Mouse (Mus musculus) liver, adult (tissue): ENCODE measurements around the gene Ap4m1.

Source experiments
- GATA4 ChIP-seq: IDR thresholded peaks from 2 replicates; pipeline ENCODE4 v1.6.1; 2014; ENCODE audit warnings: mild to moderate bottlenecking, low read length; ENCODE audit not compliant: insufficient replicate concordance

Gene Ap4m1

DNA sequence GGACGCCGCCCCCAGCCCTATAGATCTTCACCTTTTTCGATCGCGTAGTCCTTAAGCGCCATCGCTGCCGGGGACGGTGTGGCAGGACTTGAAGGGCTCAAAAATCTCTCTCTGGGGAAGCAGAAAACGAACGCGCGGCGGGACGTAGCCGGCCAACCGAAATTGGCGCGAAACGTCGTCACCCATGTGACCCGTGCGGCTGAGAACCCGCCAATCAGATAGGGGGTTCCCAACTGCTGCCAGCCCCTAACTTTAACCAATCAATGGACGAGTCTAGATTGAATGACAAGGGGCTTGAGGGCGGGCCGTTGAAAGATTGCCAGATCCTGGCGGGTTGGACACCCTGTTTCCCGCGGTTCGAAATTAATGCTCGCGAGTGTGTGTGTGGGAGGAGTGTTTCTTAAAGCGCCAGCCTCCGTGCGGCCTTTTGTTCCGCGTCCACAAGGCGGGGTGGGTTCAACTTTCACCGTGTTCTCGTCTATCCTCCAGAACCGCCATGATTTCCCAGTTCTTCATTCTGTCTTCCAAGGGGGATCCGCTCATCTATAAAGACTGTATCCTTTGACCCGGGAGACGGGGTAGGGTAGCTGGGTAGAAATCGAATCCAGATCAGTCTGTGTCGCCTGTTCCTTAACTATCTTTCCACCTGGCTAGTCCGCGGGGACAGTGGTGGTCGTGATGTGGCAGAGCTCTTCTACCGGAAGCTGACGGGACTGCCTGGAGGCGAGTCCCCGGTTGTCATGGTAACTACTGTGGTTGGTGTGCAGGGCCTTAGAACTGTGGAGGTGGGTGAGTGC, at the start of gene Ap4m1, which contains the start of gene Mcm7:
TSS of gene Ap4m1 (plus strand) at position 308 of the 797 bp plus-strand sequence.
TSS of gene Mcm7 (minus strand) at position 728 of the 797 bp plus-strand sequence.
- TF ChIP-seq GATA4: peak; percentile 71; the same call in 1 of the 2 replicates

DNA sequence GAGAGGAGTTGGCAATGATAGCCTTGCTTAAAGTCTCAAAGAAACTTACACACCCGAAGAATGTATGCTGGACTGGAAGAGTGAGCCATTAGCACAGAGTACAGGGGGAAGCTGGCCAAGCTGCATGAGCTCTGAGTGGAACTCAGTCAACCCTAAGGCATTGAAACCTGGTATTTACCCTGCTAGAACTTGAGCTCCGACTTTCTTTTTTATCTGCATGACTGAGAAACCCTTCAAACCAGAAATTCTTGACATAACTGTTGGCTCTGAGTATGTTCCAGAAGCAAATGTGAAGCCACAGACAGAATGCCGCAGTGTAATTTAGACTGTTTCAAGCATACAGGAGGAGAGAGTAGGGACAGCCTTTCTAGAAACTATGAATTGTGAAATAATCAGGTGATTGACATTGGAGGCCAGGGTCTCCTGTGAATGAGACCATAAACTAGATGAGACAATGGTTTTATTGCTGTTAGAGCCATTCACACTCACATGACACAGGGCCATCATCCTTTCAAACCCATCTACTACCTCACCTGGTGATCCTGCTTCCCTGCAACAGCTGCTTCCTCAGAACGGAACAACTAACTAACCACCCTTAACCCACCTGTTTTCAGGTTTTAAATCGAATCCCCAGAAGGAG, 39.3 kb upstream of the Ap4m1 start:
- no peak for TF ChIP-seq GATA4

DNA sequence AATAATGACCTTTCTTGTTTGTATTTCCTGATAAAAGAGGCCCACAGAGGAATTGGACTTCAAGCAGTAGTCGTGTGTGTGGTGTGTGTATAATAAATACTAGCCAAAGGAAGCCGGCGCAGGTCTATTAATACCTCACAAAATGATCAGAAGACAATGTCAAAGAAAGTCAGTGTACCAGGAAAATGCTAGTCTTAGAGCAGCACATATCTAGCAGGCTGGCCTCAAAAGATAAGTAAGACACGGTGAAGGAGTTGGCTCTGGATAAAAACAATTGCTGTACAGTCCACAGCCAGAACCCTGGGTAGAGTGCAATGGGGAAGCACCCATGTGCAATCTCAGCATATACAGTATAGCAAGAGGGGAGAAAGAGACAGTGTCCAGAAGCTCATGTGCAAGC, 34.5 kb upstream of the Ap4m1 start:
- TF ChIP-seq GATA4: no peak

GRCm38 (mm10) chr5:138137935-138138549, 33.8 kb upstream of the Ap4m1 start:
- no peak for TF ChIP-seq GATA4

- TF ChIP-seq GATA4: no peak
Measured at GRCm38 (mm10) chr5:138138585-138138984, 33.2 kb upstream of the Ap4m1 start.

- TF ChIP-seq GATA4: 0 out of 2 replicates have a peak, but pooled peaks have one; percentile 27
Measured at GRCm38 (mm10) chr5:138154390-138154789, 17.4 kb upstream of the Ap4m1 start.

GRCm38 (mm10) chr5:138155443-138155976, 16.3 kb upstream of the Ap4m1 start, which contains the start of gene Zfp113:
Gene Zfp113, minus strand, starts transcription at chr5:138155744.
- no peak for TF ChIP-seq GATA4

DNA sequence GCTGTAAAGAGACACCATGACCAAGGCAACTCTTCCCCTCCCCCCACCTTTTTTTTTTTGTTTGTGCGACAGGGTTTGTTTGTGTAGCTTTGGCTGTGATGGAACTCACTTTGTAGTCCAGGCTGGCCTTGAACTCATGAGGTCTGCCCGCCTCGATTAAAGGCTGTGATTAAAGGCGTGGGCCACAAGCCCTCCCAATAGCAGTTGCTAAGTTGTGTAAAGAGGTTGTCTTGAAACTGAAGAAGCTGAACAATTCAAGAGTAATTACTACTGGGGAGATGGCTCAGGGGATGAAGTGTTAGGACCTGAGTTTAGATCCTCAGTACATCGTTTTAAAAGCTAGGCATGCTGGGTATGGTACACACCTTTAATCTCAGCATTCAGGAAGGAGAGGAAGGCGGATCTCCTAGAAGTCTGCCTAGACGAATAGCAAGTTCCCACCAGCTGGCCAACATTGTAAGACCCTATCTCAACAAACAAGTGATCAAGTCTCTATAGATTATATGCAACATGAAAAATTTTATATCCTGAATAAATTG, 11.5 kb upstream of the Ap4m1 start:
- TF ChIP-seq GATA4: no peak

DNA sequence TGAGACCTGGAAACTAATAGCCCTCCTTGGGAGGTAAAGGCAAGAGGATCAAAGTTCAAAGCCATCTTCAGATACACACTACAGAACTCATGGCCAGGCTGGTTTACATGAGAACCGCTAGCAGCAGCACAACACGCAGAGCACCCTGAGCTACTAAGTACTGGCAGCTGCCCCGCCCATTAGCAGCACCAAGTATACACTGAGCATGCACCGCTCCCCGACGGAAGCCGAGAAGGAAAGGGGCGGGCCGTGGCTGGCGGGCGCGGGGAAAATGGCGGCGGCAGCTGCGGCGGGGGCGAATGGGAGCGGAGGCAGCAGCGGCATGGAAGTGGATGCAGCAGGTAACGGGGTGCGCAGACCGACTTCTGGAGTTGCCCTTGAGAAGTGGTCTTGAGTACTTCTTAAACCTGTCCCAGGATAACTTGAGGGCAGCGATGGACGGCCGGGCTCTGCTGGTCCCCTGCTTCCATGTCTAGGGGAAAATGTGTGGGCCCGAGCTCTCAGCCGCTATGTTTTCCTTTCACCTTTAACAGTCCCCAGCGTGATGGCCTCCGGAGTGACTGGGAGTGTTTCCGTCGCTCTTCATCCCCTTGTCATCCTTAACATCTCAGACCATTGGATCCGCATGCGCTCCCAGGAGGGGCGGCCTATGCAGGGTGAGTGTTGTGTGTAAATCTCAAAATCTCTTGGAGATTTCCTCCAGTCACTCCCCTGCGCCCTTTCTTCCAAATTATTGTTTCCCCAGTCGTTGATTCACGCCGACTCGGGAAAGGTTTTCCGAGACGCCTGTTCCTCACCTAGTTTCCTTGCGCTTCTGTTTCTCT, 10.7 kb upstream of the Ap4m1 start, which contains the start of gene Cops6:
TSS of gene Cops6 (plus strand) at position 230 of the 824 bp plus-strand sequence.
- TF ChIP-seq GATA4: no peak

GRCm38 (mm10) chr5:138163046-138163445, 8.8 kb upstream of the Ap4m1 start:
- TF ChIP-seq GATA4: no peak

- TF ChIP-seq GATA4: no peak
Measured at GRCm38 (mm10) chr5:138163610-138164009, 8.2 kb upstream of the Ap4m1 start.

GRCm38 (mm10) chr5:138165594-138165993, 6.2 kb upstream of the Ap4m1 start:
- TF ChIP-seq GATA4: no peak

- peak; percentile 93 for TF ChIP-seq GATA4
Measured at GRCm38 (mm10) chr5:138170936-138171561, 753 bp upstream of the Ap4m1 start.

GRCm38 (mm10) chr5:138173217-138173616, 1.4 kb downstream of the Ap4m1 start:
- no peak for TF ChIP-seq GATA4
